Mouse (Mus musculus) brain, embryonic 18.5 days (tissue): ENCODE measurements around the gene Gm20388.
"Not testable (repeated sequence)": the region's sequence is repeated elsewhere in the genome, so short reads cannot be mapped to it uniquely, and the experiment has no call there.

Experiments used
- DNase-seq: peaks from one replicate; pipeline ENCODE4 v3.0.0-alpha.2; 2012; ENCODE audit warnings: low read depth, low spot score

Gm20388 gene

DNA sequence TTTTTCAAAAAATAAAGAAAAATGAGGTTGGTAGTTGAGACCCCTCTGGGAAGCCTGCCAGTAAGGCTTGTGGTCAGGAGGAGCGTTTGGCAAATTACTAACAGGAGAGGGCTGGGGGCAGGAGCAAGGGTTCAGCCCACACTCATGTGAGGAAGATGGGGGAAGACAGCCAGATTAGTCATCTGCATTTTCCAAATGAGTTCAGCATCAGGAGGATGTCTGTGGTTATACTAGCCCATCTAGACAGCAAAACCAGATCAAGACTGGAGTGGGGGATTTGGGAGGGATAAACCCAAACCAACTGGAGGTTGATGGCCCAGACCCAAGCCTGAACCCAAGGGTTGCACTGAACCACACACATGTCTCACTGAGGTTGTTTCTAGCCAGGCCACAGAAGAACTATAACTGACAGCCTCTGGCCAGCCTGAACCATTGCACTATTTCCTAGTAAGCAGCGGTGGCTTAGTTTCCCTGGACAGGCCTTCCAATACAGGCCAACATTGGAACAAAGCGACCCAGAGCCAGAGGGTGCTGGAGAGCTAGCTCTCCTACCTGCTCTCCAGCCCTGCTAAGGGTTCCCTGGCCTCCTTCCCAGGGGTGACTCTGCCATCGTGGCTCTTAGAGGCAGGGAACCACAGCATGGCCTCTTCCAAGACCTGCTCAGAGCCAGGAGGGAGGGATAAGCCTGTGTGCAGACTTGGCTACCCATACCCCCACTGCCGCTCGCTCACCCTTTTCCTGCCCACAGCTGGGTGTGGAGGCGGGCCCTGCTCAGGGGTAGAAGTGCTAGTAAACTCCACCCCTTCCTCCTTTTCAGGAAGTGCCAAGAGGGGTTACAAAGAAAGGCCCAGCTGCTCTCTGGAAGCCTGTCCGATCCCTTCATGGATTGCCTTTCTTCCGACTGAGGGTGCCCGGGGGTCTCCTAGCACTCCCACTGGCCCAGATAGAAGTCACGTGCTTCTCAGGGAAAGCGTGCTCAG lies 2645.7 kb downstream of the Gm20388 start:
- no peak for DNase-seq

DNA sequence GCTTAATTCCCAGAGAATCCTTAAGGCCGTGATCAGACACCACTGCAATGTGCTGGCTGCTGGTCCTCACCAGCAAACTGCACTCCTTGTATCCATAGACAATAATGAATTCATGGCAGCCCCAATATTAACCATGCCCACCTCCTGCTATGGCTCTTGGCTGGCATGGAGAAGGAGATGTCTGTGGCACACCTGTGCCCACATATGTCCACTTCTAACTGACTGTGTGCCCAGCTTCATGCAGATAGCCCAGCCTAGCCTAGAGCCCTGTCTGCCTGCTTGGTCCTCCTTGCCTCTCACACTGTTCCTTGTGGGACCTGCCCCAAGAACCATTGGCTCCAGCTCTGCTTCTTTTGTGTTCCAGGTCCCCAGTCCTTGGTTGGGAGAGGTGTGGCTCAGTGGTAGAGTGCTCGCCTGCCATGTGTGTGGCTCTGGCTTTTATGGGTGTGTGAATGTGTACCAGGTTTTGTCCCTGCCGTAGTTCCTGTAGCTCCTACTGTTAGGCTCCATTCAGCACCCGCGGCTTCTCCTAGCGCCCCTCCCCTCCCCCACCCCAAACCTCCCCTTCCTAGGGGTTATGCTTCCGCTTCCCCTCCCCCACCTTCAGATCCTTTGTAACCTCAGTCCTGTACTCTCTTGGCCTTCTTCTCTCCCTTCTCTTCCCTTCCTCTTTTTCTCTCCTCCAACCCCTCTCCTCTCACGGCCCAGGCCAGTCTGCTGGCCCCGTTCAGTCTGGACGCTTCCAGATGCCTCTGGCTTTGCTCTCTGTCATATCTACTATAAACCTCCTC lies 2646.8 kb downstream of the Gm20388 start:
- DNase-seq, result no peak

- no peak for DNase-seq
These were observed 2648.2 kb downstream of the Gm20388 start for GRCm38 (mm10) chr8:122558671-122559349.

DNA sequence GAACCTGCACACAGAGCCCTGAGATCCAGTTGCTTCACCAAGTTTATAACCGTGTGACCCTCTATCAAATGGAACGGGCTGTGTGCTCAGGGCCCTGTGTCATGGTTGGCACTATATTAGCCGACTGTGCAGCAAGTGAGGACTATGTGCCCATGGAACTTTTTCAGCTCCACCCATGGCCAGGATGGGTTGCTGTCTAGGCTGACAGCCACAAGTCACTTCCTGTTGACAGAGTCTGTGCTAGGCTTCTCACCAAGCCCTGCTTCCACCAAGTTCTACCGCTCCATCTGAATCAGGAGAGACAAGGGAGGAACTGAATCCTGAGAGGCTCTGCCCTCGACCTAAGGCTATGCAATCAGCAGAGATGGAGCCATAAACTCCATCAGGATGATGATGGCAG lies 2650.6 kb downstream of the Gm20388 start:
- DNase-seq, result no peak

DNA sequence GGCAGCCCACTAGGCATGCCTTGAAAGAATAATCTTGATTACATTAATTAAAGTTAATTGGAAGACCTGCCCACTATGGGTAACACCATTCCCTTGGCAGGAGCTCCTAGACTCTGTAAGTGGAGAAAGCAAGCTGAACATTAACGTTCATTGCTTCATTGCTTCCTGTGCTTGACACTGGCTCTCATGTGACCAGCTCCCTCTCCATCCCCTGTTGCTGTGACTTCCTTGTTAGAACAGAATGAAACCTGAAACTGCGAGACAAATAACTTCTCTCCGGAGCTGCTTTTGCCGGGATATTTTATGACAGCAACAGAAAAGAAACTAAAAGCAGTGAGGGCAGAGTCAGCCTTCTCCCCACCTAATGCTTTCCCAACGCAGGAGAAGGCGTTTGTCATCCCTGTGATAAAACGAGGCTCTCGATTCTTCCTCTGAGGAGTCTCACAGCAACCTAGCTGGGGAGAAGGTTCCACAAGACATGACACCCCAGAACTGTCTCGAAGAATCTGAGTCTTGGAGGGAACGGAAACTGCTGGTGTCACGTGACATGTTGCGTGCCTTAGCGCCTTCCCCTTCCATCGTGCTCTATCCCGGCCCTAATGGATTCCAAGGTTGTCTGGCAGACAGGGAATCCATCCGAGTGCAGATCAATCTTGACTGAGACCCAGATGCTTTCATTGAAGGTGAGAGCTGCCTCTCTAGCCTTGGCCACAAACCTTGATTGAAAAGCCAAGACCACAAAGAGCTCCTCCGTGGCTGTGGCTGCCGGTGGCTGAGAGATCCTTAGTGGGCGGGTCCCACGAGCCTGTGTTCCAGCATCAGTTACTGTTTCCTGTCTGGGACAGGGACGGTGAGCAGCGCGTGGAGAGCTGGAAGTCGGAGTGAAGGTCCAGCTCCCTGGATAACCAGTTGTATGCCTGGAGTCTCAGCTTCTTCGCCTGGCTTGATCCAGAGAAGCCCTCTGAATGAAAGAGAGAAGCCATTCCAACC lies 2654.0 kb downstream of the Gm20388 start:
- DNase-seq, result no peak

- no peak for DNase-seq
These were observed 2656.1 kb downstream of the Gm20388 start for GRCm38 (mm10) chr8:122566766-122567165.

DNA sequence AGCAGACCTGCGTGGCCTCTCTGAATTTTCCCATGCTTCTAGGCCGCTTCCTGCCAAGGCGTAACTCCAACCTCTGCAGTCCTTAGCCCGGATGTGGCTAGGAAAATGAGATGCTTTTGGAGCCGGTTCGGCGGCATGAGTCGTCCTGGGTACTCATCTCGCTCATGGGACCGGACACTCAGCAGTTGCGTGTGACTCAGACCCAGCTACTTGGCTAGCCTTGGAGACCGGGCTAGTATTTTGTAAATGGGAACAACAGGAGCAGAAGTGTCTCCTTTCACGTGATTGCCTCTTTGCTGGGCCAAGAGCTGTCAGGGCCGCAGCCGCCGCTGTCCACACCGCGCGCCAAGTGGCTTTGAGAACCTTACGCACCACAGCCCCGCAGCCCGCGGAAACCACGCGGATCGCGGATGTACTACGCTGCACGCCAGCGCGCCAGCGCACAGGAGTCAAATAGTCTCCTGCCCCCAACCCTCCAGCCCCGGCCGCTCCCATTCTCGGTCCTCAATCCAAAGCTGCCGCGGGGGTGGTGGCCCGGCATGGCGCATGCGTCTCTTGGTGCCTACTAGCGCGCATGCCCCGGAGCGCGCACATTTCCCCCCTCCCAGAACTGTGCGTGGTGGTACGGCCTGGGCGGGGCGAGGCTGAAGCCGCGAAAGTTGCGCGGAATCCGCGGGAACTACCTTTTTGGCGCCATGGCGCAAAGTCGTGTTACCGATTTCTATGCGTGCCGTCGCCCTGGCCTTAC lies 2656.9 kb downstream of the Gm20388 start, which contains the start of gene Cdt1:
Cdt1 (plus strand) TSS at position 655 of the 748 bp plus-strand sequence.
- DNase-seq, result peak; percentile 89

GRCm38 (mm10) chr8:122568109-122568504 lies 2657.5 kb downstream of the Gm20388 start:
- DNase-seq, result no peak

DNA sequence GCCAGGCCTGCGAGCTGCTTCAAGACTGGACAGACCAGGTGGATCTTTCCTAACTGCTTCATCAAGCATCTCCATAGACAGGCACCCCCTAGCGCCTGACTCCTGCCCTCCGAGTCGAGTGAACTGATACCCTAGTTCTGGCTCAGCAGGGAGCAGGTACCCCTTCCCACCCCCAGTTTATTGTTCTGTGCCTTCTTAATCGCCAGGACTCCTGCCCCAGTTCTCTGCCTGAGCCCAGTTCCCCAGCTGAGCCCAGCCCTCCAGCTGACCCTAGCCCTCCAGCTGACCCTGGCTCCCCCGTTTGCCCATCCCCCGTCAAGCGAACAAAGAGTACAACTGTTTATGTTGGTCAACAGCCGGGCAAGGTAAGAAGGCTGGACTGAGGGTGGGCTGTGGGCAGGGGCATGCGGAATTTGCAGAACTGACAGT lies 2658.3 kb downstream of the Gm20388 start:
- DNase-seq, result no peak

- DNase-seq, result no peak
These were observed 2658.7 kb downstream of the Gm20388 start for GRCm38 (mm10) chr8:122569329-122569728.

GRCm38 (mm10) chr8:122569996-122570395 lies 2659.4 kb downstream of the Gm20388 start:
- no peak for DNase-seq

DNA sequence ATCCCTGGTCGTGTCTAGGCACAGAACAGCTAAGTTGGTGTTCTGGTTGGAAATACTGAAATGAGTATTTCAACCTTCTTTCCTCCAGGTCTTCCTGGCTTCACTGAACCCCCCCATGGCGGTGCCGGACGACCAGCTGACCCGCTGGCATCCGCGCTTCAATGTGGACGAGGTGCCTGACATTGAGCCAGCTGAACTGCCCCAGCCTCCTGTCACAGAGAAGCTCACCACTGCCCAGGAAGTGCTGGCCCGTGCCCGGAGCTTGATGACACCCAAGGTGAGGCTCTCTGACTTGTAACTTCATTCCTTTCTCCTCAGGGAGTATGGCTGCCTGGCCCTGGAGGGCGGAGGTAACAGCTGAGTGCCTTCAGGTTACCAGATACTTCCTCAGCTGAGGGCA lies 2660.5 kb downstream of the Gm20388 start:
- no peak for DNase-seq

GRCm38 (mm10) chr8:122571750-122572267 lies 2661.2 kb downstream of the Gm20388 start:
- DNase-seq, result no peak

- no peak for DNase-seq
These were observed 2662.1 kb downstream of the Gm20388 start for GRCm38 (mm10) chr8:122572751-122573150.

DNA sequence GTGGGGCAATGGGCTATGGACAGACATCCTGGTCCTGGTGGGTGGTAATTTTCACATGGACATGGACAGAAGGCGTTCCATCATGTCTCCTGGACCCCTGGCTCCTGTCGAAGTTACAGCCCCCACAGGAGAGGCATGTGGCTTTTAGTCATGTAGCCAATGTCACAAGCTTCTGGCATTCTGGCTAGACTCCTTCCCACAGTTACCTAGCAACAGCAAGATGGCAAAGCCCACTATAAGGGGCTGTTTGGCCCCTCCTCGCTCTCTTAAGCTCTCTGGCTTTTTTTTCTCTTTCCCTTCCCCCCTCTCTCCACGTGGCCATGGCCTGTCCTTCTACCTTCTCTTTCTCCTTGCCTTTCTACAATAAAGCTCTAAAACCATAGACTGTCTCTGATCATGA lies 2662.5 kb downstream of the Gm20388 start:
- not testable (repeated sequence) for DNase-seq

GRCm38 (mm10) chr8:122573577-122573976 lies 2662.9 kb downstream of the Gm20388 start:
- DNase-seq, result no peak

- DNase-seq, result no peak
These were observed 2663.6 kb downstream of the Gm20388 start for GRCm38 (mm10) chr8:122574264-122574663.

DNA sequence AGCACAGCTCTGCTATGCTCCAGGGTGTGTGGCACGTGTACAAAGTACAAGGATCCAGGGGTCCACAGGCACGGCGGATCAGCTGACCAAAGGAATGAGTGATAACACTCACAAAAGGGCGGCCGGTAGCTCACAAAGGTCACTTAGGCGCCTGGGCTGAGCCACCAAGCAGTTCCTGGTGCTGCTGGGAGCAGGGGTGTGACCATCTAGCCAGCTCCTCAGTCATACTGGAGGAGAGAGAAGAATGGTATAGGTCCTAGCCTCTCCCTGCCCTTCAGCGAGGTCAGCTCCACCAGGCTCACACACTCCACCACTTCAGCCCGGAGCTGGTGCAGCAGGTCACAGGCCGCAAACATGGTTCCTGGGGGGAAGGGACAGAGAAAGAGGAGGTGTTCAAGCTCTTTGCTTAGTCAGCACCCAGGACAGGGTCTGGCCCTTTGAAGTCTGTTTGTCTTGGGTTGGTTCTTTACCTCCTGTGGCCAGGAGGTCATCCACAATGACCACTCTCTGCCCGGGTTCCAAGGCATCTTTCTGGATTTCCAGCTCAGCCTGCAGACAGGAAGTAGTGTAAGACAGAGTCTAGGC lies 2664.1 kb downstream of the Gm20388 start:
- DNase-seq, result no peak

DNA sequence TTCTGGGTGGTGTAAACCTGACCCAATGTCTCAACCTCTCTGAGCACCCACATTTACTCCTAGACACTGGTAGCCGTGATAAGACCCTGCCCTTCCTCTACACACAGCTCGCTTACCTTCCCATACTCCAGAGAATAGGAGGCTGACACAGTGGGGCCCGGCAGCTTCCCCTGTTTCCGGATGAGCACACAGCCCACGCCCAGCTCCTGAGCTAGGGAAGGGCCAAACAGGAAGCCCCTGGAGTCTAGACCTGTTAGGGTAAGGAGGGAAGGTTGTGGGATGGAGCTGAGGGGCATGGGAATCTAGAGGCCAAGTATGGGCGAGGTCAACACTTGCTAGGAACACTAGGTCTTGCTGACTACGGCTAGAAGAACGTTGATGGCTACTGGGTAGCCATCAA lies 2664.6 kb downstream of the Gm20388 start:
- DNase-seq, result no peak
